Mouse (Mus musculus): Measurements from ENCODE around the gene Gm4450. TPM values are rescaled to one million over a fixed set of nuclear protein-coding genes. Genes with fewer than 3 reads are reported as not detected.
"Not testable (repeated sequence)": the region's sequence is repeated elsewhere in the genome, so short reads cannot be mapped to it uniquely, and the experiment has no call there.

Gene Gm4450
- polyA plus RNA-seq, 1 experiment: not detected

GRCm38 (mm10) chr3:98442245-98442644 is 14.7 kb downstream of the Gm4450 start:
- not testable (repeated sequence) for H3K4me1 ChIP-seq (replicated peaks; ENCODE audit: control insufficient read depth, insufficient read depth, low read length); DNase-seq; H3K4me3 ChIP-seq (ENCODE audit: control insufficient read depth, insufficient read depth, low read length); H3K27ac ChIP-seq (ENCODE audit: control insufficient read depth, insufficient read depth, low read length); H3K27me3 ChIP-seq (ENCODE audit: control insufficient read depth, insufficient read depth, low read length); H3K36me3 ChIP-seq (ENCODE audit: control insufficient read depth, insufficient read depth, low read length)
- 51% methylated on average over 3 of the region's 3 CpGs for WGBS

GRCm38 (mm10) chr3:98435030-98435429 is 21.9 kb downstream of the Gm4450 start:
- Histone ChIP-seq H3K4me3 (ENCODE audit: control insufficient read depth, insufficient read depth, low read length) (no peak overlapping the region), H3K4me1 (replicated peaks; ENCODE audit: control insufficient read depth, insufficient read depth, low read length) (no peaks in the 10 kb centered on the region), H3K27ac (ENCODE audit: control insufficient read depth, insufficient read depth, low read length) (no peak overlapping the region), H3K36me3 (ENCODE audit: control insufficient read depth, insufficient read depth, low read length) (no peaks in the 10 kb centered on the region), H3K27me3 (ENCODE audit: control insufficient read depth, insufficient read depth, low read length) (no peaks in the 10 kb centered on the region)
- TF ChIP-seq POLR2A (IDR thresholded peaks at IDR 0.05; ENCODE audit: control insufficient read depth, extremely low read depth, insufficient read depth, low read length, poor library complexity) (no peak), CTCF (IDR thresholded peaks at IDR 0.05; ENCODE audit: borderline replicate concordance, control insufficient read depth, extremely low read depth, insufficient read depth, low read length, poor library complexity) (no peak)
- DNase-seq: no peak
- 86% methylated on average over 1 of the region's 1 CpGs for WGBS

GRCm38 (mm10) chr3:98434088-98434816 is 22.7 kb downstream of the Gm4450 start:
- DNase-seq: no peak
- Histone ChIP-seq H3K4me3 (ENCODE audit: control insufficient read depth, insufficient read depth, low read length) (no peak overlapping the region), H3K27ac (ENCODE audit: control insufficient read depth, insufficient read depth, low read length) (no peak overlapping the region), H3K27me3 (ENCODE audit: control insufficient read depth, insufficient read depth, low read length) (0 out of 2 replicates have a peak, but pooled peaks cover under 1% of the 10 kb centered on the region), H3K36me3 (ENCODE audit: control insufficient read depth, insufficient read depth, low read length) (no peaks in the 10 kb centered on the region), H3K4me1 (replicated peaks; ENCODE audit: control insufficient read depth, insufficient read depth, low read length) (0 out of 2 replicates have a peak, but pooled peaks cover 1% of the 10 kb centered on the region)
- no peak for TF ChIP-seq POLR2A (IDR thresholded peaks at IDR 0.05; ENCODE audit: control insufficient read depth, extremely low read depth, insufficient read depth, low read length, poor library complexity)
- no peak for TF ChIP-seq CTCF (IDR thresholded peaks at IDR 0.05; ENCODE audit: borderline replicate concordance, control insufficient read depth, extremely low read depth, insufficient read depth, low read length, poor library complexity)
- 63% methylated on average over 1 of the region's 1 CpGs for WGBS

GRCm38 (mm10) chr3:98428928-98429525 is 27.9 kb downstream of the Gm4450 start:
- H3K36me3 ChIP-seq (ENCODE audit: control insufficient read depth, insufficient read depth, low read length): no peaks in the 10 kb centered on the region
- WGBS: 10% methylated on average over 8 of the region's 8 CpGs
- peaks cover 16% of the 10 kb centered on the region for H3K4me1 ChIP-seq (replicated peaks; ENCODE audit: control insufficient read depth, insufficient read depth, low read length)
- peaks cover 11% of the 10 kb centered on the region; the same call in 1 of the 2 replicates for H3K27me3 ChIP-seq (ENCODE audit: control insufficient read depth, insufficient read depth, low read length)
- TF ChIP-seq POLR2A (IDR thresholded peaks at IDR 0.05; ENCODE audit: control insufficient read depth, extremely low read depth, insufficient read depth, low read length, poor library complexity) (no peak), CTCF (IDR thresholded peaks at IDR 0.05; ENCODE audit: borderline replicate concordance, control insufficient read depth, extremely low read depth, insufficient read depth, low read length, poor library complexity) (no peak)
- no peak overlapping the region for H3K27ac ChIP-seq (ENCODE audit: control insufficient read depth, insufficient read depth, low read length)
- no peak overlapping the region for H3K4me3 ChIP-seq (ENCODE audit: control insufficient read depth, insufficient read depth, low read length)
- no peak for DNase-seq

GRCm38 (mm10) chr3:98428449-98428775 is 28.5 kb downstream of the Gm4450 start:
- H3K36me3 ChIP-seq (ENCODE audit: control insufficient read depth, insufficient read depth, low read length): no peaks in the 10 kb centered on the region
- peaks cover 16% of the 10 kb centered on the region for H3K4me1 ChIP-seq (replicated peaks; ENCODE audit: control insufficient read depth, insufficient read depth, low read length)
- DNase-seq: peak; percentile 33
- no peak for TF ChIP-seq CTCF (IDR thresholded peaks at IDR 0.05; ENCODE audit: borderline replicate concordance, control insufficient read depth, extremely low read depth, insufficient read depth, low read length, poor library complexity)
- TF ChIP-seq POLR2A (IDR thresholded peaks at IDR 0.05; ENCODE audit: control insufficient read depth, extremely low read depth, insufficient read depth, low read length, poor library complexity): no peak
- WGBS: 1% methylated on average over 17 of the region's 17 CpGs
- peak overlapping the region; percentile 62 for H3K4me3 ChIP-seq (ENCODE audit: control insufficient read depth, insufficient read depth, low read length)
- H3K27ac ChIP-seq (ENCODE audit: control insufficient read depth, insufficient read depth, low read length): no peak overlapping the region
- peaks cover 11% of the 10 kb centered on the region; the same call in 1 of the 2 replicates for H3K27me3 ChIP-seq (ENCODE audit: control insufficient read depth, insufficient read depth, low read length)

GRCm38 (mm10) chr3:98427600-98428448 is 29.1 kb downstream of the Gm4450 start:
- Histone ChIP-seq H3K36me3 (ENCODE audit: control insufficient read depth, insufficient read depth, low read length) (no peaks in the 10 kb centered on the region), H3K27ac (ENCODE audit: control insufficient read depth, insufficient read depth, low read length) (no peak overlapping the region), H3K4me3 (ENCODE audit: control insufficient read depth, insufficient read depth, low read length) (peak overlapping the region; percentile 62), H3K4me1 (replicated peaks; ENCODE audit: control insufficient read depth, insufficient read depth, low read length) (peaks cover 16% of the 10 kb centered on the region), H3K27me3 (ENCODE audit: control insufficient read depth, insufficient read depth, low read length) (peaks cover 11% of the 10 kb centered on the region; the same call in 1 of the 2 replicates)
- DNase-seq: peak; percentile 57
- 0 out of 2 replicates have a peak, but pooled peaks have one; percentile 19 for TF ChIP-seq POLR2A (IDR thresholded peaks at IDR 0.05; ENCODE audit: control insufficient read depth, extremely low read depth, insufficient read depth, low read length, poor library complexity)
- no peak for TF ChIP-seq CTCF (IDR thresholded peaks at IDR 0.05; ENCODE audit: borderline replicate concordance, control insufficient read depth, extremely low read depth, insufficient read depth, low read length, poor library complexity)
- under 1% methylated on average over 110 of the region's 110 CpGs for WGBS

Measured in thymus, adult 2 months (tissue).